Mouse (Mus musculus) 416B (cell line): ENCODE results near the gene Nrxn2.
A peak's percentile ranks its signal among the peaks of the same experiment; 100 is the strongest.

Experiments used
- DNase-seq: peaks from one replicate; pipeline ENCODE4 v3.0.0; 2011; ENCODE audit warnings: low read depth

Nrxn2 gene

GRCm38 (mm10) chr19:6416894-6417761 is 1.4 kb upstream of the Nrxn2 start:
- DNase-seq, result no peak

GRCm38 (mm10) chr19:6418984-6419692 is 607 bp downstream of the Nrxn2 start:
- no peak for DNase-seq

- DNase-seq, result no peak
Measured at GRCm38 (mm10) chr19:6419805-6420310, 1.3 kb downstream of the Nrxn2 start.

- no peak for DNase-seq
Measured at GRCm38 (mm10) chr19:6420481-6421210, 2.1 kb downstream of the Nrxn2 start.

GRCm38 (mm10) chr19:6421211-6421590 is 2.7 kb downstream of the Nrxn2 start:
- no peak for DNase-seq

- no peak for DNase-seq
Measured at GRCm38 (mm10) chr19:6422014-6422413, 3.5 kb downstream of the Nrxn2 start.

GRCm38 (mm10) chr19:6423241-6423640 is 4.7 kb downstream of the Nrxn2 start:
- DNase-seq, result no peak

- no peak for DNase-seq
Measured at GRCm38 (mm10) chr19:6424137-6424881, 5.8 kb downstream of the Nrxn2 start.

- DNase-seq, result no peak
Measured at GRCm38 (mm10) chr19:6425595-6425994, 7.1 kb downstream of the Nrxn2 start.

- DNase-seq, result peak; percentile 44
Measured at GRCm38 (mm10) chr19:6426703-6427500, 8.4 kb downstream of the Nrxn2 start.

- no peak for DNase-seq
Measured at GRCm38 (mm10) chr19:6427653-6428434, 9.3 kb downstream of the Nrxn2 start.

- no peak for DNase-seq
Measured at GRCm38 (mm10) chr19:6428501-6429200, 10.1 kb downstream of the Nrxn2 start.

- no peak for DNase-seq
Measured at GRCm38 (mm10) chr19:6443016-6443415, 24.5 kb downstream of the Nrxn2 start.

- no peak for DNase-seq
Measured at GRCm38 (mm10) chr19:6445761-6446423, 27.4 kb downstream of the Nrxn2 start.

- no peak for DNase-seq
Measured at GRCm38 (mm10) chr19:6446736-6447437, 28.4 kb downstream of the Nrxn2 start.

- peak; percentile 15 for DNase-seq
Measured at GRCm38 (mm10) chr19:6448752-6449151, 30.2 kb downstream of the Nrxn2 start.

GRCm38 (mm10) chr19:6449841-6450240 is 31.3 kb downstream of the Nrxn2 start:
- DNase-seq, result no peak

- DNase-seq, result peak; percentile 89
Measured at GRCm38 (mm10) chr19:6452030-6452494, 33.5 kb downstream of the Nrxn2 start.
